Mouse (Mus musculus): ENCODE results near the gene Egfr. TPM values are rescaled to one million over a fixed set of nuclear protein-coding genes. Genes with fewer than 3 reads are reported as not detected.

Egfr gene
- total RNA-seq, 2 experiments from 2014 or later: 7.6 to 7.7 TPM

DNA sequence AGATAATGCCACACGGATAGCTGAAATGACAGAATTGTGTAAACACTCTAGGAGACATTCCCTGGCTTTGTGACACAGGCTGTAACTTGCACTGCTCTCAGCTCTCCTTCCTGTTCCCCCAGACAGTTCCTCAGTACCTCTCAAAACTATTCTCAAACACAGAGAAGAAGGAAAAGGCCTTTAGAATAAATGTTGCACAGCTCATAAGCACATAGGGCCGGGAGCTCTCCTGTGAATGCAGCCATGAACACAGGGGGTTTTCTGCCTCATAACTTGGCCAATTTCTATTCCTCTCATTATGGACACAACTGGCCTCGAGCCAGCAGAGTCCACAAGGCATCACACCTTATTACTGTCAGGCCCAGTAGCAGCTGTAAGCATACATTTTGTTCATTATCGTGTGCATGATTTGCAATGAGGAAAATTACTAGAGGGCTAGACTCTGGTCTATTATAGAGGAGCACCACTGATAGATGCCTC, 190.0 kb downstream of the Egfr start:
- no peak for DNase-seq (ENCODE audit: low spot score)
- intact Hi-C loops (cut with DNase I): loop anchor here (10.0 kb wide), 1 partner anchor 347 kb away; no protein-coding TSS in a partner anchor

DNA sequence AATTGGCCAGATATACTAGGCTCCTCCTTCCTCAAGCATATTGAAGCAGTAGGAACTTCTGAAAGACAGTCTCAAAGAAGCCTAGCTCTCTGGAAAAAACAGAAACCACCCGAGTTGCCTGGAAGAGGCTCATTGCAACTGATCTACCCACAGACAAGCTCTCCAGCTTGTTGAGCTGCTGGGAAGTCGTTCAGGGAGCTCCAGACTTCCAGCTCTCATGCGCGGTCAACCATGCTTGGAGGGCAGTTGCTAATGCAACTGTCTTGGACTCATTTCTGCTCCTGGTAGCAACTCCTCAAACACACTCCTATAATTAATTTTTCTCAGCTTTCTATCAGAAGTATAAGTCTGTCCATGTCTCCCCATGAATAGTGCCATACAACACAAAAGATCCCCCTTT, 191.0 kb downstream of the Egfr start:
- DNase-seq (ENCODE audit: low spot score): no peak
- intact Hi-C loops (cut with DNase I): loop anchor here (10.0 kb wide), 1 partner anchor 348 kb away; no protein-coding TSS in a partner anchor

DNA sequence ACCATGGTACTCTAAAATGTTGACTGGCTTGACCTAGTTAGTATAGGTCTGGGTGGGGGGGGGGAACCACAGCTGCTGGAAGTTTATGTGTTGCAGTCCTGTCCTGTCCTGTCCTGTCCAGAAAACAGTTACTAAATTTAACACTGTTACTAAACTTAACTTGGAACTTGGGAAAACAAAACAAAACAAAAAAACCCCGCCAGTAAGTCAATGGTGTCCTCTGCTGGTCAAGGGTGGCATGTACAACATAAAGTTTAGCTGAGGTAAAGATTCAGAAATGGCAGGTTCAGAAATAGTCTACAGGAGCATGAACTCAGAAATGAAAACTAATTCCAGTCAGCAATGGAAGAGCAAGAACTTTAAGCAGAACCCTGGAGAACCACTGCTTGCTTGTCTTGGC, 196.8 kb downstream of the Egfr start:
- intact Hi-C loops (cut with DNase I): loop anchor here (1.0 to 10.0 kb wide), 2 partner anchors 354 to 423 kb away; no protein-coding TSS in a partner anchor
- DNase-seq (ENCODE audit: low spot score): no peak

DNA sequence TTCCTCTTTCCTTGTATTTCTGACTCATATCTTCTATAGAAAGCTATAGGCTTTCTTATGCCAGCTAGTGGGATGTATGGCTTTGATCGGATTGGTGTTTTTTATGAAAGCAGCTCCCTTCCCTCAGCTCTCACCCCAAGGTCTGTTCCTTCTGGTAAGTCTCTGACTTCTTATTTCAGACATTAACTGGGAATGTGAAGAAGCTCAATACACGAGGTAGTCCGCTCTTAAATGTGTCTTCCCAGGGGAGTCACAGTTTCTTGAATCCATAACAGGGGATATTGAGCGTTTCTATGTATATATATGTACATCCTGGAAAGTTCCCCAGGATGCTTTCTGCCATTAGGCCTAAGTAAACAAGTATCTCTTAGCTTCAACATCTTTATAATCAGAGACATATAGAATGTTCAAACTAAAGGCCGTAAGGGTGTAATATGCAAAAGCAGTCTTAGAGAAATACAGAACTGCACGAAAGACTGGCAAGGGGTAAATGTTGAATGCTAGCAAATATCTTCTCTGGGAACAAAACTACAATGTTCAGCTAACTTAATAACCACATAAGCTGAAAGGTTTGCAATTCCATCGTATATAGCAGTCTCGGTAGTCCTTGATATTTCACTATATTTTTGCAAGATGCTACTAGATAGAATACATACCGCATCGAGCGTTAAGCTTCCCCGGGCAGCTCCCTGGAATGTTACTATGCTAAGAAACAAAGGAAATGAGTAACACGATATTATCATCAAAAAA, 198.4 kb downstream of the Egfr start:
- intact Hi-C loops (cut with DNase I): loop anchor here (5.0 kb wide), 2 partner anchors 262 to 443 kb away; partner anchors contain the start of genes Pno1 and Sec61g
- DNase-seq (ENCODE audit: low spot score): no peak

DNA sequence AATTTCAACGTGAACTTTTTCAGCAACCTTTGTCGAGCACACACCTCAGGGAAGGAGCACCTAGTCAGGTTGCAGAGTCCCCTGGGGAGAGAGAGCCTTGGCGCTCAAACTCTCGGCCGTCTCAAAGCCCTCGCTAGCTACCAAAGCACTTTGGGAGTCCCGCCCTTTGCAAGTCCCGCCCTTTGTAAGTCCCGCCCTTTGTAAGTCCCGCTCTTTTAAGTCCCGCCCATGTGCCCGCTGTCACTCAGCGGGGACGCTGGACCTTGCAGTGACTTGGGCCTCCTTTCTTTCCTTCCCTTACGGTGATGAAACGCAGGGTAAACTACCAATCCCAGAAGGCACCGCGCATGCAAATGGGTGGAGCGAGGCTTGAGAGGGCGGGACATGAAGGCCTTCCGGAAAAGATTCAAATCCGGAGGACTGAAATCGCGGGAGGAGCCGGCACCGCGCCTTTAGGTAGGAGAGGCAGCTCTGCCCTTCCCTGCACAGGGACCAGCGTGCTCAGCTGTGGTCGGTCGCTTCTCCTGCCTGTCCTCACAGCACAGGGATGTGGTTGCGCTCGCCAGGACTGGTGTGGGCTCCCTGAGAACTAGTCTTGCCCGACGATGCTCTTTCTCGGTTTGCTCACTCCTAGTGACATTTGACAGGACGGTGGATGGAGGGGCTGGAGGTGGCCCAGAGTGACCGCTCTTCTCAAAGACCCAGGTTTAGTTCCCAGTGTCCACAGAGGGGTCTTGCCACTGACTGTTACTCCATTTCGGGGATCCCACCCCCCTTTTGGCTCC, 199.2 kb downstream of the Egfr start, which contains the start of gene Fbxo48:
TSS of gene Fbxo48 (plus strand) at position 400 of the 785 bp plus-strand sequence.
- intact Hi-C loops (cut with DNase I): loop anchor here (5.0 kb wide), 2 partner anchors 261 to 444 kb away; partner anchors contain the start of genes Pno1 and Sec61g
- DNase-seq (ENCODE audit: low spot score): peak; percentile 94

DNA sequence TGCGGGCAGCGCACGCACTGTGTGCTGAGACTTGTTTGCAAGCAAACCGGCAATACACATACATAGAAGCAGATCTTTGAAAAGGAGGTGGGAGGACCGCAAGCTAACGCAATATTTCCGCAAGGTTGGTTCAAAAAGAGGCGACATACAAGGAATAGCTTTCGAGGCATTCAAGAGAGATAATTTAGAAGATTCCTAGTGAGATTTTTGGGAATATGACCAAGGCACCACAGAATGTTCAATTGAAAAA, 199.7 kb downstream of the Egfr start:
- intact Hi-C loops (cut with DNase I): loop anchor here (5.0 kb wide), 2 partner anchors 261 to 444 kb away; partner anchors contain the start of genes Pno1 and Sec61g
- DNase-seq (ENCODE audit: low spot score): no peak

DNA sequence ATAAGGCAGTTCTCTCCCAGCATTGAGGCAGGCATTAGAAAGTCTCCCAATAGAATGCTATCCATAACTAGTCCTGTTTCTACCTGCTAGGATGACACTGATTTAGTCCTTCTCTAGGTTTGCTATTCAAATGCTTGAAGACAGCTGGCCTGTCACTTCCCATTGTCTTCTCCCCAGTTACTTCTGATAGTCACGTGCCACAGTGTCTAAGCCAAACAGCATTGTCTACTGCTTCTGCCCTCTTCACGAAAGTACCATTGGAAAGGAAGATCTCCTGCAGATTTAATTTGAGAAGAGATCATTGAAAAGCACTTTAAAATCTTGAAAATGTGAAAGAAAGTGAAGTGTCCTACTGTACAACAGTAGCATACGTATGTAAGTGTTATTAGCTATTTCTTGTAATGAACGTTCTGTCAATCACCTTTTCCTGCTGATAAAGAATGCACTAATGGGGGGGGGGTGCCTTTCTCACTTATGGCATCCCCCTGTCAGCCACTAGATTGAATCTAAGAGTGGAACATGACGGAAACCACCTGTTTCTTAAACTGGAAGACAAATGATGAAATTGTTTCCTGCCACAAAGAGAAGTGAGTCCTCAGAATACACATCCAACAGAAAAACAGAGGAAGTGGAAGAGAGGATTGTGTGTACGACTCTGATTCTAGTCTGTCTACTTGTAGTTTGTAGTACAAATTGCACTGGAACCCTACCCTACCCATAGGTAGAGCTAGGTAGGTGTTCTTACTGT, 204.3 kb downstream of the Egfr start:
- DNase-seq (ENCODE audit: low spot score): no peak
- intact Hi-C loops (cut with DNase I): no loop called here

DNA sequence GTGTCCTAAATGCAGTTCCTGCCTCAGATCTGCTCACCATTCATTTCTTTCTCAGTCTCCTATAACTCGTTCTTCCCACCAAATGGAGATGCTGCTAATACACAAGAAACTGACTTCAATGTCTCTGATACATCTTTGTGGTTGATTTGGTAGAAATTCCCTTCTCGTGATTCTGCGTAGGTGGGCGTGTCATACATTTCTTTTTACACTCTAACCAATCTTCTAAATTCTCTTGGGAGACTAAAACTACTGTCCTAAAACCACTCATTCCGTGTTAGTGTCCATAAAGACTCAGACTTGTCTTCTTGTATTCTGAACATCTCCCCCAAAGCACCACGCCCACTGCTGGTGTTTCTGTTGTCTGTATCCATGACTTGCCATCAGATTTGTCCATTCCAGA, 205.0 kb downstream of the Egfr start:
- no peak for DNase-seq (ENCODE audit: low spot score)
- intact Hi-C loops (cut with DNase I): no loop called here

DNA sequence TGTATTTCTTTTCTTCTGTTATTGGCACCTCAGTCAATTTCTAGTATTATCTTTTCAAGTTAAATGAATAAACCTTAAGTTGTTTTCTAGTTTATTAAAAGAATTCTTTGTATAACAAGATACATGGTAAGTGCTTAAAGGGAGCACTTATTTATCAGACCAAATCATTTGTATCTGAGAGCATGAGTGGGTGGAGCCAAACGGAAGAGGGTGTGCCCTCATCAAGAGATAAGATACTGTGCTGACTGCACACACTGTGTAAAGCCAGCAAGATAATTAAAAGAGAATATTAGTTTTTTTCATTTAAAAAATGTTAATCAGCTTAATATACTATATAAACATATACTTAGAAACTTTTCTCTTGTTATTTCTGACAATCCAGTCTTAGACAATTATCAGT, 206.5 kb downstream of the Egfr start:
- DNase-seq (ENCODE audit: low spot score): no peak
- intact Hi-C loops (cut with DNase I): no loop called here

Other genes with a start within 250 kb of the Egfr start
- 1 to 10 TPM; 2.9 to 3.4 TPM for gene Sec61g, start 243.7 kb upstream of the Egfr start, total RNA-seq (2021)
- under 1 TPM; 0.22 to 0.26 TPM for gene Fbxo48, start 199.2 kb downstream of the Egfr start, total RNA-seq (2021)